Mouse (Mus musculus) small intestine, adult 2 months (tissue): ENCODE results near the gene Cacng2.

ENCODE experiments used
- CTCF ChIP-seq: fragments of 200-500 bp; IDR thresholded peaks from 2 replicates; pipeline ENCODE4 v1.5.1; 2012; ENCODE audit warnings: low read depth, mild to moderate bottlenecking, control low read depth, inconsistent platforms, low read length, moderate library complexity, mixed read lengths; ENCODE audit not compliant: insufficient replicate concordance, insufficient read length; ENCODE audit errors: extremely low read depth
- POLR2A ChIP-seq: fragments of 200-500 bp; IDR thresholded peaks from 2 replicates; pipeline ENCODE4 v1.6.1; 2012; ENCODE audit warnings: low read depth, mild to moderate bottlenecking, control low read depth, inconsistent platforms, low read length, moderate library complexity

DNA sequence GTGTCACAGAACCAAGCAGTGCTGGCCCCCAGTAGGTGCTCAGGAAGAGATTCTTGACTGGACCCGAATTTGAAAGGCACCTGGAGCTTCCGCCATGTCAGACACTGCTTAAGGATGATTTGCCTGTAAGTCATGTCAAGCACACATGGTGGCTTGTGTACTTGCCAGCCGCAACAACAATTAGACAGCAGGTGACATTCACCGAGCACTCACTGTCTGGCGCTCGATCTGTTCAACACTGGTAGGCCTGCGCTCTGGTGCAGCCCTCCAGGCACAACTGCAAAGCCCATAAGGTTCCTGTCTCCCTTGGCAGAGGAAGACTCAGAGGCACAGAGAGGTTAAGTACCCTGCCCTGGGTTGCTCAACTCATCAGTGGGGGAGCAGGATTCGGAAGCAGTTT is 77.1 kb downstream of the Cacng2 start:
- TF ChIP-seq POLR2A (no peak), CTCF (no peak)
